Mouse (Mus musculus) heart, postnatal 0 days (tissue): ENCODE data around the gene Arid1b.

Experiments used
- CTCF ChIP-seq: IDR thresholded peaks from 2 replicates; pipeline ENCODE4 v1.5.1; 2016; ENCODE audit warnings: antibody characterized with exemption, control low read depth, low read depth
- EP300 ChIP-seq: IDR thresholded peaks from 2 replicates; pipeline ENCODE4 v1.6.1; 2016; ENCODE audit warnings: antibody characterized with exemption, low read depth

DNA sequence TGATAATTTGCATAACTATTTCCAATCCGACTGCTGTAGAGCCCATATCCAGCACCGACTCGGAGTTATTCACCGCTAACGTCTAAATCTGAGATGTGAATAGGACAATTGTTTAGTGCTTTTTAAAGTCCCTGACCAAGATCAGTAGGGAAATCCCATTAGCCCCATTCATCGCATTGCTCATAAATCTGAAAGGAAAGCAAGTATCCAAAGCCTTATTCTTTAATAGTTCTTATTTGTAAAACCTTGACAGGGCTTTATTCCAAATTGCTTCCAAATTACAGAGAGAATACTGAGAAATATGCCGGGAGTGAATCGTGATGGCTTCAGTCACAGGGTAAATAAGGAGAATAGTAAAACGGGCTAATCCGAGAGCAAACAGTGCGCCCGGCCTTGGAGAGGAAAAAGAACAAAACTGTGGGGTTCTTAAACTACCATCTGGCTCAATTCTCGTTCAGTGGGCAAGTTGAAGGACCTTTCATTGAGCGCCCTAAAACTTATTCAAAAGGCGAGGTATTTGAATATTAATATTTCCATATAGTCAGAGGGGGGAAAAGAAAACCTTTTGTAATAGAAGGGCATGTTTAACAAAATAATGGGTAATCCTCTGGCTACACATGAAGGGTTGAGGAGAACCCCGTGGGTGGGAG, 3.1 kb upstream of the Arid1b start:
- TF ChIP-seq CTCF, result no peak
- no peak for TF ChIP-seq EP300
